Mouse (Mus musculus): ENCODE results near the gene Fitm2.

DNA sequence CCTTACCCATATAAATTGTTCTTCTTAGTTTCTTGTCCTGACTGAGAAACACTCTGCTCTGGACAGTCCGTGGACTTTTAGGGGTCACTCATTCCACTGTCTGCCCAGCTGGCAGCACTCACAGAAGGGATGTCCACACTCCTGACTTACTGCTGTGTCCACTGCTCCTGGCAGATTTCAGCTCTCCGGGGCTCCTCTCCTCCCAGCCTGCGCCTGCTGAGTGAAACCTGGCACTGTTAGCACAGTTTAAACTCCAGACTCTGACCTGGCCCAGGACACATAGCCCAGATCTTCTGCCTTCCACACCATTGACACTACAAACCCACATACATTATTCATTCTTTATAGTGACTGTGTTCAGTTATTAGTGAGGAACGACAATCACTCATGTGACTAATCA lies 8.4 kb downstream of the Fitm2 start:
- TF ChIP-seq CTCF (IDR thresholded peaks at IDR 0.05; ENCODE audit: borderline replicate concordance, insufficient read depth, low read depth, low read length) (no peak), POLR2A (IDR thresholded peaks at IDR 0.05; ENCODE audit: borderline replicate concordance, insufficient read depth, low read length) (no peak)
